Mouse (Mus musculus) ES-E14 (cell line): ENCODE measurements around the gene Ralgapa2. TPM values are rescaled to one million over a fixed set of nuclear protein-coding genes. Genes with fewer than 3 reads are reported as not detected.

Experiments
- DNase-seq: peaks from one replicate; pipeline ENCODE4 v3.0.0-alpha.2; 2013; ENCODE audit warnings: low read depth, low spot score
- H3K27ac ChIP-seq: 2 replicates; pipeline ENCODE4 v1.5.1; 2012; ENCODE audit warnings: low read depth, mild to moderate bottlenecking, low read length, moderate library complexity, mixed read lengths; ENCODE audit not compliant: poor library complexity, insufficient read depth, severe bottlenecking
- H3K36me3 ChIP-seq: 2 replicates; pipeline ENCODE4 v1.6.1; 2012; ENCODE audit warnings: mild to moderate bottlenecking, low read length, moderate library complexity, mixed read lengths; ENCODE audit not compliant: control insufficient read depth, poor library complexity, insufficient read depth, severe bottlenecking
- H3K4me1 ChIP-seq, 2 experiments: fragments of 150-350 bp in 1 of 2; sonication (generic) in 1 of 2; 2 replicates each; pipeline ENCODE4 v1.6.1; 2012; ENCODE audit warnings: low read length in 2 of 2, mild to moderate bottlenecking in 1 of 2, mixed read lengths in 1 of 2; ENCODE audit not compliant: control insufficient read depth in 2 of 2, insufficient read depth in 2 of 2, poor library complexity in 1 of 2
- H3K4me3 ChIP-seq, 2 experiments: fragments of 150-350 bp in 1 of 2; sonication (generic) in 1 of 2; 2 replicates each; pipeline ENCODE4 v1.5.1; 2012; ENCODE audit warnings: low read length in 2 of 2, low read depth in 1 of 2, mild to moderate bottlenecking in 1 of 2, mixed read lengths in 1 of 2; ENCODE audit not compliant: insufficient read depth in 1 of 2, poor library complexity in 1 of 2, severe bottlenecking in 1 of 2
- H3K9ac ChIP-seq: 2 replicates; pipeline ENCODE4 v1.6.1; 2012; ENCODE audit warnings: low read depth, mild to moderate bottlenecking, low read length, mixed read lengths; ENCODE audit not compliant: poor library complexity, insufficient read depth, severe bottlenecking
- H3K9me3 ChIP-seq: fragments of 150-350 bp; sonication (generic); 2 replicates; pipeline ENCODE4 v1.6.1; 2012; ENCODE audit warnings: low read depth, mild to moderate bottlenecking, low read length; ENCODE audit not compliant: control insufficient read depth, insufficient read depth
- CHD2 ChIP-seq: IDR thresholded peaks from 2 replicates; pipeline ENCODE4 v1.6.1; 2014; ENCODE audit warnings: mild to moderate bottlenecking, low read depth, low read length, inconsistent platforms
- HCFC1 ChIP-seq: IDR thresholded peaks from 2 replicates; pipeline ENCODE4 v1.6.1; 2012; ENCODE audit warnings: low read length, inconsistent platforms, borderline replicate concordance; ENCODE audit not compliant: insufficient read depth
- MAFK ChIP-seq: IDR thresholded peaks from 2 replicates; pipeline ENCODE4 v1.6.1; 2014; ENCODE audit warnings: mild to moderate bottlenecking, low read depth, low read length, inconsistent platforms; ENCODE audit not compliant: insufficient read depth
- ZC3H11A ChIP-seq: IDR thresholded peaks from 2 replicates; pipeline ENCODE4 v1.6.1; 2012; ENCODE audit warnings: low read depth, mild to moderate bottlenecking, inconsistent platforms, low read length, borderline replicate concordance
- ZNF384 ChIP-seq: IDR thresholded peaks from 2 replicates; pipeline ENCODE4 v1.6.1; 2012; ENCODE audit warnings: low read depth, low read length, inconsistent platforms
- in situ Hi-C, 2 experiments: fragments of 600-800 bp; cut with MboI; formaldehyde crosslinking; loops; one replicate each; pipeline ENCODE4 v1.15.1; 2025; ENCODE audit warnings: low sequenced_read_pairs in 2 of 2, inconsistent platforms in 1 of 2; ENCODE audit not compliant: unreplicated experiment in 2 of 2
- total RNA-seq: library from RNA; depleted of rRNA; stranded (reverse); fragments of 300-350 nt; gene quantifications from 2 replicates; pipeline ENCODE4 v1.2.3, GENCODE M21; 2012

The Ralgapa2 gene
- total RNA-seq, 1 experiment = 23.0 TPM

DNA sequence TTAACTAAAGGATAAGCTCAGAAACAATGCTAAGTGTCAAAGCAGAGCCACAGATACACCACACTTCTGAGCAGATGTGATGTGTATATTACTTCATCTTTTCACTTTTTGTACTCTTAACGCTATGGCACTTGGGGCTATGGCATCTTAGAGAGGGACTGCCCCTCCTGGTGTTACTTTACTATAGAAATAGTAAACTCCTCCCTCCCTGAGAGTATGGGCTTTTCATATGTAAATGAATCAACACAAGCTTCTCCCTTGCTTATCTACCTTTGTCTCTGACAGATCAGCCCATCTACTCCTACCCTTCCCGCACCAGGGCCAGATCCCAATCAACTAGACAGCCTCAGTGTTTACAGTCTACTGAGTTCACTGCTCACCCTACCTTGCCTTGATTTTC lies 111.4 kb downstream of the Ralgapa2 start:
- no peak overlapping the region for H3K4me3 ChIP-seq
- peak; percentile 25 for DNase-seq
- no peaks in the 10 kb centered on the region for H3K9me3 ChIP-seq
- TF ChIP-seq ZNF384 (no peak), HCFC1 (no peak), ZC3H11A (no peak), MAFK (no peak), CHD2 (no peak)
- in situ Hi-C loops = loop anchor here (25.0 kb wide), 1 partner anchor 438 kb away; no protein-coding TSS in a partner anchor
- H3K9ac ChIP-seq = no peak overlapping the region
- no peaks in the 10 kb centered on the region; a peak in 1 of 4 replicates for H3K4me1 ChIP-seq
- H3K36me3 ChIP-seq = peaks cover 4% of the 10 kb centered on the region; the same call in 1 of the 2 replicates
- H3K27ac ChIP-seq = no peak overlapping the region

- Histone ChIP-seq H3K36me3 (no peaks in the 10 kb centered on the region), H3K4me3 (no peak overlapping the region), H3K27ac (no peak overlapping the region), H3K9ac (no peak overlapping the region), H3K9me3 (no peaks in the 10 kb centered on the region), H3K4me1 (no peaks in the 10 kb centered on the region; a peak in 1 of 4 replicates)
- no peak for DNase-seq
- in situ Hi-C loops = no loop called here
- TF ChIP-seq MAFK (no peak), ZNF384 (no peak), ZC3H11A (no peak), HCFC1 (no peak), CHD2 (no peak)
Observed at GRCm38 (mm10) chr2:146398211-146398865, 113.8 kb downstream of the Ralgapa2 start.

DNA sequence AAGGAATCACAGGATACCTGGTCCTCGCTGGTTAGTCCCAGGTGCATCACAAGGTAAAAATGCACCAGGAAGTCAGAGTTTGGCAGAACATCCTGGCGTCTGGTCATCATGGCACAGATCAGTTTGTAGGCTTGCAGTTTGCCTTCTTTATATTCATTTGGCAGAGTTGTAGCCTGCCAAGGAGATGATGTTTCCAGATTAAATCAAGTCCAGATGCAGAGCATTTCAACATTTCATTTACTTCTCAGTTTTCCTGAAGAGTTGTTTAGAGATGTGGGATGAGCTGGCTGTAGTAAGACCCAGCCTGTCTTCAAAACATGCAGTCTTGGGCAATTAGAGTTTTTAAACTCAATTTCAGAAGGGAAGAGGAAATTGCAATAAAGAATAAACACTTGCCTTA lies 124.9 kb downstream of the Ralgapa2 start:
- Histone ChIP-seq H3K4me3 (no peak overlapping the region), H3K9ac (no peak overlapping the region), H3K36me3 (0 out of 2 replicates have a peak, but pooled peaks cover 2% of the 10 kb centered on the region), H3K4me1 (no peaks in the 10 kb centered on the region), H3K9me3 (no peaks in the 10 kb centered on the region), H3K27ac (no peak overlapping the region)
- DNase-seq = no peak
- TF ChIP-seq CHD2 (no peak), ZC3H11A (no peak), HCFC1 (no peak), ZNF384 (no peak), MAFK (no peak)
- in situ Hi-C loops = no loop called here

- TF ChIP-seq ZNF384 = no peak
- TF ChIP-seq ZC3H11A = peak; percentile 42; the same call in 1 of the 2 replicates
- no peak for TF ChIP-seq CHD2
- Histone ChIP-seq H3K36me3 (0 out of 2 replicates have a peak, but pooled peaks cover under 1% of the 10 kb centered on the region), H3K9me3 (no peaks in the 10 kb centered on the region), H3K27ac (no peak overlapping the region), H3K9ac (no peak overlapping the region), H3K4me3 (no peak overlapping the region), H3K4me1 (no peaks in the 10 kb centered on the region)
- no peak for DNase-seq
- in situ Hi-C loops = no loop called here
Observed at GRCm38 (mm10) chr2:146384582-146384981, 127.6 kb downstream of the Ralgapa2 start.

- in situ Hi-C loops = no loop called here
- no peak overlapping the region for H3K9ac ChIP-seq
- H3K4me3 ChIP-seq = no peak overlapping the region
Observed at GRCm38 (mm10) chr2:146376293-146376692, 135.9 kb downstream of the Ralgapa2 start.

More at GRCm38 (mm10) chr2:146376293-146376692, 135.9 kb downstream of the Ralgapa2 start:
- no peak for DNase-seq
- Histone ChIP-seq H3K4me1 (no peaks in the 10 kb centered on the region), H3K9me3 (no peaks in the 10 kb centered on the region), H3K27ac (no peak overlapping the region), H3K36me3 (no peaks in the 10 kb centered on the region)
- TF ChIP-seq HCFC1 (no peak), CHD2 (no peak), ZC3H11A (no peak), ZNF384 (no peak), MAFK (no peak)
